Mouse (Mus musculus) megakaryocyte-erythroid progenitor cell, adult 5-6 weeks (primary cell): ENCODE results near the gene Cypt15. TPM values are rescaled to one million over a fixed set of nuclear protein-coding genes. Genes with fewer than 3 reads are reported as not detected.
"Not testable (repeated sequence)": the region's sequence is repeated elsewhere in the genome, so short reads cannot be mapped to it uniquely, and the experiment has no call there.

Source experiments
- ATAC-seq: replicated peaks from 2 replicates; pipeline ENCODE4 v1.8.0; 2016; ENCODE audit warnings: mild to moderate bottlenecking, inconsistent platforms; ENCODE audit not compliant: severe bottlenecking, poor library complexity, low FRiP score, low TSS enrichment
- total RNA-seq, 2 experiments: library from RNA; stranded (forward) in 1 of 2; stranded (reverse) in 1 of 2; fragments of 200-1000, 215-1000 nt in 1 of 2; fragments of >200 nt in 1 of 2; fragmentation: Nextera tagmentation in 1 of 2; gene quantifications; 2 replicates each; pipeline ENCODE4 v1.2.3; 2014 to 2017

Gene Cypt15
- total RNA-seq (2014; fragmentation: Nextera tagmentation) (not detected in 2 replicates), total RNA-seq (2017) (not detected in 2 replicates)

GRCm38 (mm10) chrX:39345967-39346366 is at the start of gene Cypt15:
Cypt15 (plus strand) TSS chrX:39346267.
- ATAC-seq: not testable (repeated sequence)

DNA sequence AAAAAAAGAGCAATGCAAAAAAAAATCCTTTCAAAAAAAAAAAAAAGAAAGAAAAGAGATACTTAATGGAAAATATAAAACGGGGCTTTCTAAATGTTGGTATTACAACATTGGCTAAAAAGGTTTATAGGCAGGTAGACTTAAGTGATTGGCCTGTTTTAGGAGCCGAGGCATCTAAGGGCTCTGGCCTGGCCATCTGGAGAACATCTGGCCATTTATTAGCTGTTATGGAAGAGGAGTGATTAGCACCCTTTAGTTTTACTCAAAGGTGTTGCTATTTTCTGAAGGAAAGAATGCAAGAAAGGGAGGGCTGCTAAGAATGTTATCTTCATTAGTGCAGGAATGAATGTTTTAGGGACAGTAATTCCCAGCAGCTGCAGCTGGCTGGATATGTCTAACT is 24.9 kb downstream of the Cypt15 start:
- ATAC-seq: no peak

DNA sequence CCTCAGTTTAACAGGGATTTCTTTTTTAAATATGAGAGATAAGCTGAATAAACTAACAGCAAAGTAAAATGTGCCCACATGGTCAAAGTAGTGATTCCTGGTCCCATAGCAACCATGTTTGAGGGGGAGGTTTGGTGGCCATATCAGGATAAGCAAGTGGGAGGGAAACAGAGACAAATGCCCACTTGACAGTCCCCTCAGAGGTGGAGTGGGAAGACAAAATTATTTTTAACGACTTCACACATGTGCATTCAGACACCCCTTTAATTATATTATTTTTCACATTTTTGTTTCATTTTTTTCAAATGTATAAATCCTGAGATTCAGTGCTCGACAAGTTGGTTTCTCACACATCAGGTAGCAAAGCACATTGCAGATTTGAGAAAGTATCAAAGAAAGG is 32.8 kb downstream of the Cypt15 start:
- ATAC-seq: no peak

GRCm38 (mm10) chrX:39383806-39384205 is 37.7 kb downstream of the Cypt15 start:
- ATAC-seq: no peak
